Mouse (Mus musculus) lung, postnatal 0 days (tissue): ENCODE results near the gene Plekhh2.

Source experiments
- CTCF ChIP-seq: IDR thresholded peaks from 2 replicates; pipeline ENCODE4 v1.5.1; 2016; ENCODE audit warnings: antibody characterized with exemption, mild to moderate bottlenecking
- EP300 ChIP-seq: IDR thresholded peaks from 2 replicates; pipeline ENCODE4 v1.6.1; 2016; ENCODE audit warnings: antibody characterized with exemption, mild to moderate bottlenecking, control low read depth

DNA sequence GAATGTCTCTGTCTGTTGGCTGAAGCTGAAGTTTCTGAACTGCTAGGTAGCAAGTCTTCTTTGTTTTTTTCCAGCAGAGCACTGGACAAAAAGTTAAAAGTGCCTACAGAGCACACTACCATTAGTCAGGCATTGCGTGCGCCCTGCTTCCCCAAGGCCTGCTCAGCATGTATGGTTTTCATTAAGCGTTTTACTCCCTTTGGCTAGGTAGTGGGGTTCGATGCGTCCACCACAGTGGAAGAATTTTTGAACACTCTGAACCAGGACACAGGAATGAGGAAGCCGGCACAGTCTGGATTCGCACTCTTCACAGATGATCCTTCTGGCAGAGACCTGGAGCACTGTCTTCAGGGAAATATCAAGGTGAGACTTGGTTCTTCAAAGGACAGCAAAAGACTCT, 87.2 kb downstream of the Plekhh2 start:
- no peak for TF ChIP-seq CTCF
- TF ChIP-seq EP300, result no peak
